Mouse (Mus musculus) cerebellum, postnatal 25 days (tissue): ENCODE data around the gene Pglyrp1.

ENCODE experiments used
- DNase-seq, 2 experiments: peaks; one replicate each; pipeline ENCODE4 v3.0.0; 2021; ENCODE audit warnings: mixed read lengths in 2 of 2

Pglyrp1 gene

GRCm38 (mm10) chr7:18886963-18887362 is 15.8 kb downstream of the Pglyrp1 start:
- DNase-seq, result no peak

GRCm38 (mm10) chr7:18890848-18891247 is 19.7 kb downstream of the Pglyrp1 start:
- DNase-seq, result no peak

GRCm38 (mm10) chr7:18891872-18892599 is 20.9 kb downstream of the Pglyrp1 start:
- peak; percentile 92 to 95 for DNase-seq

GRCm38 (mm10) chr7:18893009-18893408 is 21.9 kb downstream of the Pglyrp1 start:
- DNase-seq, result peak in 1 of 2 experiments; percentile 36

- DNase-seq, result peak; percentile 79 to 92
Observed at GRCm38 (mm10) chr7:18893651-18894430, 22.7 kb downstream of the Pglyrp1 start.

GRCm38 (mm10) chr7:18896536-18896935 is 25.4 kb downstream of the Pglyrp1 start:
- peak; percentile 59 to 74 for DNase-seq

- no peak for DNase-seq
Observed at GRCm38 (mm10) chr7:18900513-18900912, 29.4 kb downstream of the Pglyrp1 start.

- no peak for DNase-seq
Observed at GRCm38 (mm10) chr7:18902486-18902885, 31.4 kb downstream of the Pglyrp1 start.

- DNase-seq, result no peak
Observed at GRCm38 (mm10) chr7:18904971-18905370, 33.8 kb downstream of the Pglyrp1 start.

GRCm38 (mm10) chr7:18909797-18910196 is 38.7 kb downstream of the Pglyrp1 start:
- no peak for DNase-seq

- peak; percentile 95 to 97 for DNase-seq
Observed at GRCm38 (mm10) chr7:18910241-18910831, 39.2 kb downstream of the Pglyrp1 start, which contains the start of gene Ccdc61. Gene Ccdc61, minus strand, starts transcription at chr7:18910415.

GRCm38 (mm10) chr7:18916254-18916653 is 45.1 kb downstream of the Pglyrp1 start:
- DNase-seq, result no peak

GRCm38 (mm10) chr7:18917931-18918330 is 46.8 kb downstream of the Pglyrp1 start:
- DNase-seq, result no peak

- DNase-seq, result peak; percentile 76 to 84
Observed at GRCm38 (mm10) chr7:18921069-18921468, 49.9 kb downstream of the Pglyrp1 start.

- DNase-seq, result peak in 1 of 2 experiments; percentile 33
Observed at GRCm38 (mm10) chr7:18922807-18923206, 51.7 kb downstream of the Pglyrp1 start.

- no peak for DNase-seq
Observed at GRCm38 (mm10) chr7:18923267-18923666, 52.1 kb downstream of the Pglyrp1 start.

GRCm38 (mm10) chr7:18923711-18924191 is 52.6 kb downstream of the Pglyrp1 start:
- peak in 1 of 2 experiments; percentile 33 for DNase-seq

GRCm38 (mm10) chr7:18924321-18924720 is 53.2 kb downstream of the Pglyrp1 start:
- no peak for DNase-seq

- DNase-seq, result peak; percentile 95 to 99
Observed at GRCm38 (mm10) chr7:18925162-18925938, 54.2 kb downstream of the Pglyrp1 start, which contains the start of gene Nova2. Gene Nova2, plus strand, starts transcription at chr7:18925888.

GRCm38 (mm10) chr7:18926041-18926790 is 55.1 kb downstream of the Pglyrp1 start:
- peak; percentile 49 to 56 for DNase-seq

GRCm38 (mm10) chr7:18926911-18927310 is 55.8 kb downstream of the Pglyrp1 start:
- no peak for DNase-seq

- no peak for DNase-seq
Observed at GRCm38 (mm10) chr7:18927759-18928158, 56.6 kb downstream of the Pglyrp1 start.
